Mouse (Mus musculus) urinary bladder, postnatal 14 days (tissue): Measurements from ENCODE around the gene Dnajc10.

Experiments used
- DNase-seq: peaks from one replicate; pipeline ENCODE4 v3.0.0; 2021; ENCODE audit warnings: low spot score

The Dnajc10 gene

GRCm38 (mm10) chr2:80340537-80340936 lies 25.3 kb downstream of the Dnajc10 start:
- DNase-seq: no peak

GRCm38 (mm10) chr2:80354531-80354930 lies 39.3 kb downstream of the Dnajc10 start:
- no peak for DNase-seq

- DNase-seq: no peak
Observed at GRCm38 (mm10) chr2:80356656-80357231, 41.5 kb downstream of the Dnajc10 start.

- DNase-seq: no peak
Observed at GRCm38 (mm10) chr2:80371458-80371857, 56.2 kb downstream of the Dnajc10 start.

DNA sequence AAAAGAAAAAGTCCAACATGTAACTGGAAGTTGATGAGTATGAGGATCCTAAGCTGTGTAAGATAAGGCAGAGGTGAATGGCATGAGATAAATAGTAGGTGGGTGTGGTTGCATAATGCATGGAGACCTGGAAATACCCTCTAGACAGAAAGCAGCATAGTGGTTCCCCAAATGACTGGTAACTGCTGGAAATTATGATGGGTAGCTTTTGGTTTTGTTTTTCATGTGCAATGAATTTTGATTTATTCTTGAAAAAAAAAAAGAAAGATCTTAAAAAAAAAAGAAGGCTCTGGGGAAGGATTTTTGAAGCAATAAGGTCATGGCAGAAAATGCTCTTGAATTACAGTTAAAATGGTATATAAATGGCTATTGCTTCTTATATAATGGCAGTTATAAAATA lies 59.6 kb downstream of the Dnajc10 start:
- DNase-seq: no peak

GRCm38 (mm10) chr2:80379848-80380247 lies 64.6 kb downstream of the Dnajc10 start:
- no peak for DNase-seq

GRCm38 (mm10) chr2:80384447-80384846 lies 69.2 kb downstream of the Dnajc10 start:
- no peak for DNase-seq

- DNase-seq: no peak
Observed at GRCm38 (mm10) chr2:80386255-80386654, 71.0 kb downstream of the Dnajc10 start.

- DNase-seq: no peak
Observed at GRCm38 (mm10) chr2:80387668-80388067, 72.4 kb downstream of the Dnajc10 start.

- no peak for DNase-seq
Observed at GRCm38 (mm10) chr2:80388341-80388740, 73.1 kb downstream of the Dnajc10 start.

- DNase-seq: no peak
Observed at GRCm38 (mm10) chr2:80396057-80396456, 80.8 kb downstream of the Dnajc10 start.

DNA sequence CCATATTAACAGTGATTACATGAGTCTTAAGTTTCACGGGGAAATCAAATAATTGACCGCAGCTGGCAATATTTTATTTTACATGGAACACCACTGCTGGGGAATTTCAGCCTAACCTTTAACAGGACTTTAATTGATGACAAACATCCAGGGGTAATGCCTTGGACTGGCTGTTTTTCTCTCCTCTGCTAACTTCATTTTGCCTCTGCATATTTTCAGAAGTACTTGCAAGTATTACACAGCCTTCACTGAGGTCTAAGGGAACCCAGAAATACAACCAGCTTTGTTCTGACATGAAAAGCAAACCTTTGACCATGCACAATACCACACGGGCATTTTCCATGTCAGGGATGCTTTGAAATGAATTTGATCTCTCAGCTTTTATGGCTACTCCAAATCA lies 81.6 kb downstream of the Dnajc10 start:
- no peak for DNase-seq

- DNase-seq: no peak
Observed at GRCm38 (mm10) chr2:80398595-80399099, 83.4 kb downstream of the Dnajc10 start.
